Mouse (Mus musculus): ENCODE results near the gene Wipf1. TPM values are rescaled to one million over a fixed set of nuclear protein-coding genes. Genes with fewer than 3 reads are reported as not detected.
"Not testable (repeated sequence)": the region's sequence is repeated elsewhere in the genome, so short reads cannot be mapped to it uniquely, and the experiment has no call there.

Gene Wipf1
- polyA plus RNA-seq, 1 experiment from 2014 or later = 8.0 TPM

DNA sequence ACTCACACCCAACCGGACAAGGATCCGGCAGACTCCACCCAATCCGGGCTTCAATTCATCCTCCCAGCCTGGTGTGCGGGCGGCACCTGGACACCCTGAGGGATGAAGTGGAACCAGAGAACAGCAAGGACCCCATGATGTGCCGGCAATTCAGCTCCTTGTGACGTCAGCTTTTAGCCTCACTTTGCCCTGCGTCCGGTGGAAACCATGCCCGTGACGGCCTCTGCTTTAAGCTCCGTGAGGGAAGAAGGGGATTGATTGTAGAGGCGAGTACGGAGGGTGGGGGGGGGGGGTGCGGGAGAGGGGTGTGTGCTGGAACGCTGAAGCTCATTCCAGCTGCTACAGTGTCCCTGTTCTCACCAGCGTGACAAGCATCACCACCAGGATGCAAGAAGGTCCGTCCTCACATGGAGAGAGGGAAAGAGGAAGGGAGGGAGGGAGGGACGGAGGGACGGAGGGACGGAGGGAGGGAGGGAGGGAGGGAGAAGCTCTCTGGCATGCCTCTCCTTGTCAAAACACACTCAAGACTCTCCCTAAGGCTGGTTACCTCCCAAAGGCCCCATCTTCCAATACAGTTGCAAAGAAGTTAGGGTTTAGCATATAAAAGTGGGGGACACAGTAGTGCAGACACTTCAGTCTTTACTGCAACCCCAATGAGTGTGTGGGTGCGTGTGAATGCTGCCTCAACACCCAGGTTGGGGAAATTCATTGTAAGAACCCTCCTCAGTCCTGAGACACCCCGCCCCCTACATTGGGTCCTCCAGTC is 31.5 kb upstream of the Wipf1 start:
- ATAC-seq (replicated peaks; ENCODE audit: low FRiP score, low read depth) = peak; percentile 31; the same call in 1 of the 2 replicates
- DNase-seq (ENCODE audit: low spot score) = no peak
- 3% methylated on average over 18 of the region's 23 CpGs for WGBS
- Histone ChIP-seq H3K4me1 (replicated peaks; ENCODE audit: insufficient read depth, low read length) (no peaks in the 10 kb centered on the region), H3K27me3 (ENCODE audit: insufficient read depth, low read length) (no peaks in the 10 kb centered on the region), H3K9ac (ENCODE audit: low read depth, low read length) (peak overlapping the region; percentile 14; the same call in 1 of the 2 replicates), H3K27ac (no peak overlapping the region), H3K9me3 (replicated peaks; ENCODE audit: low read length) (no peaks in the 10 kb centered on the region), H3K4me3 (replicated peaks; ENCODE audit: low read depth, low read length) (peak overlapping the region; percentile 27), H3K4me2 (ENCODE audit: low read length) (peak overlapping the region; percentile 67), H3K36me3 (ENCODE audit: insufficient read depth, low read length) (no peaks in the 10 kb centered on the region)
- TF ChIP-seq CTCF (IDR thresholded peaks at IDR 0.05; ENCODE audit: low read depth) = no peak

DNA sequence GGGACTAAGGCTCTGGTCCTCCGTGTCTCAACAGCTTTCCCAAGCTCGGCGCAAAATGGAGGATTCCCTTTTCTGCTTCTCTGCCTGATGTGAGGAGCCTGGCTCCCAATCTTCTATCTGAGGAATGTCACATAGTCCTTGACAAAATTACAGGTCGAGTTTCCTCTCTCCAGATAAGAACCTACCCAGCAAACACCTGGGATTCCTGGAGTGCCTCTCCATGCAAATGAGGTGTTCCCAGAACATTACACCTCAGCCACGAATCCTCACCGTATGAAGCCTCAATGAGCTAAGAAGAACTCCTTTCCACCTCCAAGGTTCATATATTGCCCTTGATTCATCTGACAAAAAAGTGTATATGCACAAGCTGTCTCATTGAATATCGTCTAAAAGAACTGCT is 30.9 kb upstream of the Wipf1 start:
- Histone ChIP-seq H3K27me3 (ENCODE audit: insufficient read depth, low read length) (no peaks in the 10 kb centered on the region), H3K9ac (ENCODE audit: low read depth, low read length) (0 out of 2 replicates have a peak overlapping the region, but pooled peaks have one; percentile 14), H3K4me1 (replicated peaks; ENCODE audit: insufficient read depth, low read length) (no peaks in the 10 kb centered on the region), H3K27ac (no peak overlapping the region), H3K9me3 (replicated peaks; ENCODE audit: low read length) (no peaks in the 10 kb centered on the region), H3K4me2 (ENCODE audit: low read length) (peak overlapping the region; percentile 67), H3K36me3 (ENCODE audit: insufficient read depth, low read length) (no peaks in the 10 kb centered on the region), H3K4me3 (replicated peaks; ENCODE audit: low read depth, low read length) (peak overlapping the region; percentile 27)
- WGBS = 47% methylated on average over 7 of the region's 7 CpGs
- ATAC-seq (replicated peaks; ENCODE audit: low FRiP score, low read depth) (no peak), DNase-seq (ENCODE audit: low spot score) (no peak)
- TF ChIP-seq CTCF (IDR thresholded peaks at IDR 0.05; ENCODE audit: low read depth) = no peak

- Histone ChIP-seq H3K4me1 (replicated peaks; ENCODE audit: insufficient read depth, low read length) (no peaks in the 10 kb centered on the region), H3K9ac (ENCODE audit: low read depth, low read length) (no peak overlapping the region), H3K36me3 (ENCODE audit: insufficient read depth, low read length) (no peaks in the 10 kb centered on the region), H3K27me3 (ENCODE audit: insufficient read depth, low read length) (no peaks in the 10 kb centered on the region), H3K4me3 (replicated peaks; ENCODE audit: low read depth, low read length) (no peak overlapping the region), H3K27ac (no peak overlapping the region), H3K9me3 (replicated peaks; ENCODE audit: low read length) (no peaks in the 10 kb centered on the region), H3K4me2 (ENCODE audit: low read length) (no peak overlapping the region)
- peak; percentile 24; the same call in 1 of the 2 replicates for TF ChIP-seq CTCF (IDR thresholded peaks at IDR 0.05; ENCODE audit: low read depth)
- WGBS = 58% methylated on average over 8 of the region's 8 CpGs
- no peak for ATAC-seq (replicated peaks; ENCODE audit: low FRiP score, low read depth)
- DNase-seq (ENCODE audit: low spot score) = no peak
Observed at GRCm38 (mm10) chr2:73557956-73558355, 28.4 kb upstream of the Wipf1 start.

DNA sequence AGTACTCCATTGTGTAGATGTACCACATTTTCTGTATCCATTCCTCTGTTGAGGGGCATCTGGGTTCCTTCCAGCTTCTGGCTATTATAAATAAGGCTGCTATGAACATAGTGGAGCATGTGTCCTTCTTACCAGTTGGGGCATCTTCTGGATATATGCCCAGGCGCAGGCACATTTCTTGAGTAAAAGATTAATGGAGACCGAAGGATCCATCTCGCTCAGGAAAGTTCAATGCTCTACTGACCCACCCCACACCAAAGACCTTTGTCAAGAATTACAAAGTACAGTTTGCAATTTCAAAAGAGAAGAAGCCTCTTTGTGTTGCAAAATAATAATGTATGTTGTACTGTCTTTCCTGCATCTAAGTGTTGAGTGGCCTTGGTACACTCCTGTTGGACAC is 27.5 kb upstream of the Wipf1 start:
- WGBS = 85% methylated on average over 3 of the region's 3 CpGs
- not testable (repeated sequence) for H3K9me3 ChIP-seq (replicated peaks; ENCODE audit: low read length); H3K27me3 ChIP-seq (ENCODE audit: insufficient read depth, low read length); H3K9ac ChIP-seq (ENCODE audit: low read depth, low read length); H3K4me2 ChIP-seq (ENCODE audit: low read length); H3K27ac ChIP-seq; DNase-seq (ENCODE audit: low spot score); H3K4me1 ChIP-seq (replicated peaks; ENCODE audit: insufficient read depth, low read length); H3K4me3 ChIP-seq (replicated peaks; ENCODE audit: low read depth, low read length); H3K36me3 ChIP-seq (ENCODE audit: insufficient read depth, low read length); ATAC-seq (replicated peaks; ENCODE audit: low FRiP score, low read depth)

DNA sequence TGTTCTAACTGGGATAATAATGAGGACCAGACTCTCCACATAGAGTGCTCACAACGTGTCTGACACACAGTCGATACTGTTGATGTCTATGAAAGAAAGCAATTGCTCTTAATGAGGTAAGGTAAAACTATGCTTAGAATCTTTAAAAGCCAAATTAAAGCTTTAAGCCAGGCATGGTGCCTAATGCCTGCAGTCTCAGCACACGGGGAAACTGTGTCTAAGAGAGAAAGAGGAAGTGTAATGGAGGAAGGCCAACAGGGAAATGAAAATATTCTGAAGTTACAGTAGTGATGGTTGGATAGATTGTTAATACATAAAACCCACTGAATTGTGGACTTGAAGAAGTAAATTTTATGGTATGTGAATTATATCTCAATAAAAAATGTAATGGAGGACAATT is 24.9 kb upstream of the Wipf1 start:
- Histone ChIP-seq H3K27ac (no peak overlapping the region), H3K4me2 (ENCODE audit: low read length) (no peak overlapping the region), H3K27me3 (ENCODE audit: insufficient read depth, low read length) (no peaks in the 10 kb centered on the region), H3K4me1 (replicated peaks; ENCODE audit: insufficient read depth, low read length) (no peaks in the 10 kb centered on the region), H3K4me3 (replicated peaks; ENCODE audit: low read depth, low read length) (no peak overlapping the region), H3K9me3 (replicated peaks; ENCODE audit: low read length) (no peaks in the 10 kb centered on the region), H3K9ac (ENCODE audit: low read depth, low read length) (no peak overlapping the region), H3K36me3 (ENCODE audit: insufficient read depth, low read length) (no peaks in the 10 kb centered on the region)
- ATAC-seq (replicated peaks; ENCODE audit: low FRiP score, low read depth) = no peak
- 75% methylated on average over 3 of the region's 3 CpGs for WGBS
- no peak for TF ChIP-seq CTCF (IDR thresholded peaks at IDR 0.05; ENCODE audit: low read depth)
- no peak for DNase-seq (ENCODE audit: low spot score)

GRCm38 (mm10) chr2:73552926-73553325 is 23.4 kb upstream of the Wipf1 start:
- H3K4me2 ChIP-seq (ENCODE audit: low read length) = no peak overlapping the region
- H3K9ac ChIP-seq (ENCODE audit: low read depth, low read length) = no peak overlapping the region
- no peaks in the 10 kb centered on the region for H3K36me3 ChIP-seq (ENCODE audit: insufficient read depth, low read length)
- no peaks in the 10 kb centered on the region for H3K27me3 ChIP-seq (ENCODE audit: insufficient read depth, low read length)
- WGBS = 48% methylated on average over 3 of the region's 3 CpGs
- ATAC-seq (replicated peaks; ENCODE audit: low FRiP score, low read depth) (no peak), DNase-seq (ENCODE audit: low spot score) (no peak)
- H3K4me1 ChIP-seq (replicated peaks; ENCODE audit: insufficient read depth, low read length) = no peaks in the 10 kb centered on the region
- no peak overlapping the region for H3K4me3 ChIP-seq (replicated peaks; ENCODE audit: low read depth, low read length)
- no peak for TF ChIP-seq CTCF (IDR thresholded peaks at IDR 0.05; ENCODE audit: low read depth)
- H3K27ac ChIP-seq = no peak overlapping the region
- H3K9me3 ChIP-seq (replicated peaks; ENCODE audit: low read length) = no peaks in the 10 kb centered on the region
